Mouse (Mus musculus) adrenal gland, postnatal 14 days (tissue): ENCODE data around the gene Wfdc21. TPM values are rescaled to one million over a fixed set of nuclear protein-coding genes. Genes with fewer than 3 reads are reported as not detected.

Source experiments
- DNase-seq: peaks from one replicate; pipeline ENCODE4 v3.0.0; 2021; ENCODE audit warnings: mixed read lengths
- long read RNA-seq, 2 experiments: library from polyadenylated mRNA; stranded (forward); transcript quantifications; one replicate each; pipeline ENCODE4 v2.0.0; 2021
- total RNA-seq: library from RNA; stranded (reverse); gene quantifications from 2 replicates; pipeline ENCODE4 v1.2.3, GENCODE M21; 2021

Gene Wfdc21
- total RNA-seq: 2.8 TPM in 1 of 2 replicates, not detected in the other
- long read RNA-seq, experiment 1: 0 reads
- long read RNA-seq, experiment 2, partial matches to known transcripts: 0 of 1 reads
- long read RNA-seq, experiment 2, other reads (novel, unspliced or antisense): 0 of 1 reads

GRCm38 (mm10) chr11:83746681-83747080, at the start of gene Wfdc21:
TSS of gene Wfdc21 (plus strand) at chr11:83746940.
- no peak for DNase-seq

DNA sequence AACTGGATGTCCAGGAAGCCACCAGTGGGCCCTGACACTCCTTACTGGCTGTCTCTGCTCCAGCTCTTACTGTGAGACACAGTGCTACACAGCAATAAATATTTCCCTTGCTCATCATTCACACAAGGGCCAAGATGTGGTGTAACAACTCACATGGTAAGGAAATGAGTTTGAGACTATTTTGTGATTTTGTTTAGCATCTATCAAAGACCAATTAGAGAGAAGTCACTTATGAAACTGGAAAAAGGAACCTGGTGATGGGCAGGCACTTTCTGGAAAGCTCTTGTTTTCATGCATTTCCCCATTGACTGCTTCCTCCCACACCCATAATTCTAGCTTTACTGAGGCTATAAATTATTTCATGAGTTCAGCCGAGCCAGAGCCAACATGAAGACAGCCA, 43.0 kb upstream of the Wfdc21 start, which contains the start of gene Wfdc17:
Gene Wfdc17, plus strand, starts transcription at position 287 of the 400 bp plus-strand sequence.
- no peak for DNase-seq

- no peak for DNase-seq
Observed at GRCm38 (mm10) chr11:83708715-83709114, 38.0 kb upstream of the Wfdc21 start, which contains the start of gene Wfdc18. TSS of gene Wfdc18 (plus strand) at chr11:83709015.

- DNase-seq: no peak
Observed at GRCm38 (mm10) chr11:83709683-83710082, 37.1 kb upstream of the Wfdc21 start.

DNA sequence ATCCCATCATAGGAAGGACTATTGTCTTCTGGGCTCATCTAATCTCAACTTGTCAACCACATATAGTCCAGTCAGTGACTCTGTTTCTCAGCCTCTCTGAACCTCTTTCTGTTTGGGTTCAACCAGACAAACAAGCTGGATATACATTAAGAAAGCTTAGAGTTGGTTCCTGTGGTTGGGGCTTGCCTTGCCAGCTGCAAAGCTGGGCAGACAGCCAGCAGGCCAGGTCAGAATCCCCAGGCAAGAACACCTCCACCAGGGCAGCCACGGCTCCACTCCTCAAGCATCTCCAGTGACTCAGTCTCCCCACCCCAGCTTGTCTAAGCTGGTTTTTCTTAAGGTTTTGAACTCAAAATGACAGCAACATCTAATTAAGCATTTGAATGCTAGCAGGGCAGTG, 34.1 kb upstream of the Wfdc21 start:
- no peak for DNase-seq

DNA sequence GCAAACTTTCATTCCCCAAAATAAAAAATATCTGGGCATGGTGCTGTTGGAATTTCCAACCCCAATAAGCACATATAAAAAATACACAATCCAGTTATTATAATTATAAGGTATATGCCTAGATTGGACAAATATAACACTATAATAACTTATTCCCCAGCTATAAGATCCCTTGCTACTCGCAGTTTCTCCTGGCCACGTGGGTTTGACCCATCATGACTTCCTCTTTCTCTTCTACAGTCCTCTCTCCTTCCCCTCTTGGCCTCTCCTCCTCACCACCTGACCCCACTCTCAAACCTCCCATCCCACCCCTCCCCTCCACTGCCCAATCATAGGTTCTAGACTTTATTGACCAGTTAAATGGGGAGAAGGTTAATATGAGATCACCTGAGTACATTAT, 32.8 kb upstream of the Wfdc21 start:
- DNase-seq: no peak

- peak; percentile 62 for DNase-seq
Observed at GRCm38 (mm10) chr11:83717042-83717665, 29.6 kb upstream of the Wfdc21 start.

- DNase-seq: no peak
Observed at GRCm38 (mm10) chr11:83720766-83721165, 26.0 kb upstream of the Wfdc21 start.

- DNase-seq: no peak
Observed at GRCm38 (mm10) chr11:83728757-83729432, 17.8 kb upstream of the Wfdc21 start.

DNA sequence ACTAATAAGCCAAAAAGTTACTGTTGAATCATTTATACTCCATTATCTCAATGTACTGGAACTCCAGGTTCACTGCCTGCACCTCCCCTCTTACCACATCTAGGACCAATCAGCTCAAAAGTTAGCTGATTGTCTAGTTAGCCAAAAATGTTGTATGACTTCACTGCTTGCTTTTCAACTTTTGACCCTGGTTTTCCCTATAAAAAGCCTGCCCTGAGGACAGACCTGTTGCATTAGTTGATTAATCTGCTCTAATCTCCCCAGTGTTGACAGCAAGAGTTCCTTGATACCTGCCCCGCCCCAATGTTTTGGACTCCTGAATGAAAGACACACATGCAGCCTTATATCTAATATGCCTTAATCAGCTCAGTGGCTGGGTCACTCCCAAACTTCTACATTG, 15.6 kb upstream of the Wfdc21 start:
- DNase-seq: no peak

- no peak for DNase-seq
Observed at GRCm38 (mm10) chr11:83733071-83733640, 13.6 kb upstream of the Wfdc21 start.

- no peak for DNase-seq
Observed at GRCm38 (mm10) chr11:83734215-83734614, 12.5 kb upstream of the Wfdc21 start.

DNA sequence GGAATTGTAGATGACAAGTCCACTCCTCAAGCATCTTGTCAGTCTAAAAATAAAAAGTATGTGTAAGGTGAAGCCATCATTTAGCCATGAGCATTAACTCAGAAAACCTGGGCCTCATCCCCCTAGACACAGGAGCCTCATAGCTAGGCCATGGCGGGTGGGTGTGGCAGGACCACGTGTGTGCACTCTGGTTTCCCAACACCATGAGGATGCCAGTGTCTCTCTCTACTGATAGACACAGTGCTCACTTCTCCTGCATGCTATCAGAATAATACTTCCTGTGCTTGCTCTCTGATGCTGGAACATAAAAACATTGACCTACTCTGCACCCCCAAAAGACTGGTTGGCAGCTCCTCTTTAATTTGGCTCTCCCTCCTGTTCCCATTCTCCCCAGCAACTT, 10.9 kb upstream of the Wfdc21 start:
- no peak for DNase-seq

DNA sequence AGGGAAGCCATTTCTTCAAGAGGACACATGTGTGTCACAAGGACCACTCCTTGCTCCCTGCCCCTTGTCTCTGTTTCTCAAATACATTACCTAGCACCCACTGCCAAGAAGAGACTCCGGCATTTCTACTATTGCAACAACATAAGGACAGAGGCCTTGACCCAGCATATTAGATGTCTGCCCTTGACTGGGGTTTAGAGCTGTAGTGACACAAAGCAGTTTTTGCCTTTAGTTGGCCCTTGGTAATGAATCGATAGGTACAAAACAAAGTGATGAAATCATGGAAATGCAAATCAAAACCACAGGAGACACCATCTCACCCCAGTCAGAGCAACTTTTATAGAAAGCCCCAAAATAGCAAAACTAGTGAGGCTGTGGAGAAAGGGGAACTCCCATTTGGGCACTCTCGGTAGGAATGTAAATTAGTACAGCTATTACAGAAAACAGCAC, 9.6 kb upstream of the Wfdc21 start:
- DNase-seq: no peak

GRCm38 (mm10) chr11:83739241-83739640, 7.5 kb upstream of the Wfdc21 start:
- peak; percentile 83 for DNase-seq

DNA sequence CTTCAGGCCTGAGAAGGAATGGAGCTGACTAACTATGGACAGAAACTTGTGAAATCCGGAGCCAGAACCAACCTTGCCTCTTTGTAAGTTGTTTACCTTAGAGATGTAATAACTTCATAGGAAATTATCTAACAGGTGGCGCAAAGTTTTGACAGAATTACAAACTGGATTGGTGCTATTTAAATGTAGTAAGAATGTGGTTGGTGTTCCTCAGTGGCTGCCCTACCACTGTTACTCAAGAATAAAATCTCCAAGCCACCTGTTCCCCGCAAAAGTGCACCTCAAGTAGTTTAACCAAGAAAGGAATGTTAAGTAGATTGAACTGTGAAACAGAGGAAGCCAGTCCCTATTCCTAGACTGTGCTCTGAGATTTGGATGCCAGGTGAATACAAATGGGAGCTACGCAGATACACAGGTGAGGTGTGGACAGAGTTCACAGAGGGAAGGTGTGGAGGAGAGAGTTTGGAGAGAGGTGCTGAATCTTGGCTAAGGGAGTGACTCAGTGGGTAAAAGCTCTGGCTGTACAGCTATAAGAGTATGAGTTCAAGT, 6.2 kb upstream of the Wfdc21 start:
- no peak for DNase-seq

GRCm38 (mm10) chr11:83741841-83742240, 4.9 kb upstream of the Wfdc21 start:
- DNase-seq: no peak

GRCm38 (mm10) chr11:83742731-83743355, 3.9 kb upstream of the Wfdc21 start:
- no peak for DNase-seq

DNA sequence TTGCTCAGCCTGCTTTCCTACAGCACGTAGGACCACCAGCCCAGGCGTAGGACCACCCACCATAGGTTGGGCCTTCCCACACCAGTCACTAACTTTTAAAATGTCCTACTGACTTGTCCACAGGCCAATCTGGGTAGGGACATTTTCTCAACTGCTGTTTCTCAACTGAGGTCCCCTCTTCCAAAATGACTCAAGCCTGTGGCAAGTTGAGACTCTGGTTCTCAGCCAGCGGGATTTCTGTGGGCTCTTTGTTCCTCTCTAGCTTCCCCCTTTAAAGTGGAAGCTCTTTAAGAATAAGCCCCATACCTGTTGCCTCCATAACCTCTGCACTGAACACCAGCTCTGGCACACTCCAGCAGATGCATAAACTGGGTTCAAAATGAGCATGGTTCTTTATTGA, 3.2 kb upstream of the Wfdc21 start:
- no peak for DNase-seq

- no peak for DNase-seq
Observed at GRCm38 (mm10) chr11:83746152-83746551, 588 bp upstream of the Wfdc21 start.

DNA sequence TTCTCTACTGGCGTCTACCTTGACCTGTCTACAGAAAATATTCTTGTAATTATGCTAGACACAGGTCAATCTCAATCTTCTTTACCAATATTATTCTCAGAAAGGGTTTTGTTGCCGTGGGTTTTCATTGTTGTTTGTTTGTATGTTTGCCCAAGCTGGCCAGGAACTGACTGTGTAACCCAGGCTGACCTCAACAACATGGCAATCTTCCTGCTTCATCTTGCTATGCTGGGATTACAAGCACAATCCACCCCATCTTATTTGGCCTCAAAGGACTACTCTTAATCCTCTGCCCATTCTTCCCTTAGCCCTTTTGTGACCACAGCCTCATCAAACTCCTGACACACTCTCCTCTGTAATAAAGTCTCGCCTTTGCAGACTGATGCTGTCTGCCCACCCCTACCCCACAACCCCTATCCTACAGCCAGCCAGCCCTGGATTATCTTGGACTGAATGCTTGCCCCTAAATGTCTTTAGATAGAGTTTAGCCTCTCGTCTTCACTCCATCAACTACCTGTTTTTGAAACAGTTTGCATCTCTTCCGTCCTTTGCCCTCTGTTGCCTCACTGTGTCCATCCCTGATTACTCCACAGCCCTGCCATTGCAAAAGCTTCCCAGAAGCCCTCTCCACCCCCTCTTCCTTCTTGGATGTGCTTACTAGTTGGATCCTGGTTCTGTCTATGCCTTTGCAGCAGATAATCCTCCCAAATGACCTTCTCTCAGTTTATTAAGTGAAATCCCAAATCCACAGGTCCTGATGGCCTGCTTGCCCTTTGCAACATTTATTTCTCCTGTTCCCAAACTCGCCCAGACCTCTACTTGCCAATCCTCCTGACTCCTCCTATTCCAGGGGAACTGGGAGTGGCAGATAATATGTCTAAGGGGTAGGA, 881 bp downstream of the Wfdc21 start:
- DNase-seq: no peak
